Mouse (Mus musculus): ENCODE measurements around the gene Hormad2. TPM values are rescaled to one million over a fixed set of nuclear protein-coding genes. Genes with fewer than 3 reads are reported as not detected.

Gene Hormad2
- polyA plus RNA-seq, 1 experiment = 0.28 TPM

DNA sequence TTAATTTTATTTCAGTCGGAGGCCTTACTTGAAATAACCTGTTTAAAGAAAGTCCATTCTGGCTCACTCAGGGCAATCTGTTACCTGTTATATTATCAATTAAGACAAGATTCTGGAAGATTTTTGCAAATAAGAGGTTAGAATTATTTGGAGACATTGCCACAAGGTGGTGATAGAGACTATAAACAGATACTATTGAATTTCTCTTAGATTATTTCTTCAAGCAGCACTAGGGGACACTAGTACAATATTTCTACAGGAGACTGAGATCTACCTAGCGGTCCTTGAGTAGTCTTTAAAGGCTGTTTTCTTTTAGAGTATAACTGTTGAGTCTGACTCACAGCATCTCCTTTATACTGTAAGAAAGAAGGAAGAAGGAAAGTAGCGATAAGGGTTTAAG is 4.3 kb downstream of the Hormad2 start:
- 78% methylated on average over 3 of the region's 3 CpGs for WGBS
- H3K4me3 ChIP-seq (ENCODE audit: control insufficient read depth, insufficient read depth, low read length) = no peak overlapping the region
- H3K4me1 ChIP-seq (replicated peaks; ENCODE audit: control insufficient read depth, insufficient read depth, low read length) = no peaks in the 10 kb centered on the region
- TF ChIP-seq POLR2A (IDR thresholded peaks at IDR 0.05; ENCODE audit: control insufficient read depth, extremely low read depth, insufficient read depth, low read length, poor library complexity) = no peak
- TF ChIP-seq CTCF (IDR thresholded peaks at IDR 0.05; ENCODE audit: borderline replicate concordance, control insufficient read depth, extremely low read depth, insufficient read depth, low read length, poor library complexity) = no peak
- no peaks in the 10 kb centered on the region for H3K36me3 ChIP-seq (ENCODE audit: control insufficient read depth, insufficient read depth, low read length)
- H3K27ac ChIP-seq (ENCODE audit: control insufficient read depth, insufficient read depth, low read length) = no peak overlapping the region
- no peak for DNase-seq
- no peaks in the 10 kb centered on the region for H3K27me3 ChIP-seq (ENCODE audit: control insufficient read depth, insufficient read depth, low read length)

DNA sequence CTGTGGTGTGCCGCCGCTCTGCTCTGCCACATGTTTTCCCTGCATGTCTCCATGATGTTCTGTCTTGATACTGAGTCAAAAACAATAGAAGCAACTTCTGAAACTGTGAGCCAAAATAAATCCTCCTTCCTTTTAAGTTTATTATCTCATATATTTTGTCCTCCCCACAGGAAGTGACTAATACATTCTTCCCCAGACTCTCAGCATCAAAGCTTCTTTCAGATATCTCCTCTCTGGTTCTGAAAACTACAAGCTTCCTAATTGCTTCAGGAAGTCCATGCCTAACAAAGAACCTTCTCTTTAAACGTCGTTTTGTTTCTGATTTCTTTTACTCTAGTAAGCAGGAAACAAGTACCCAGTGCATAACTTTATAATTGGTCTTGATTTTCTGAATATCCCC is 6.4 kb downstream of the Hormad2 start:
- H3K4me3 ChIP-seq (ENCODE audit: control insufficient read depth, insufficient read depth, low read length) = no peak overlapping the region
- WGBS = 76% methylated on average over 4 of the region's 4 CpGs
- TF ChIP-seq POLR2A (IDR thresholded peaks at IDR 0.05; ENCODE audit: control insufficient read depth, extremely low read depth, insufficient read depth, low read length, poor library complexity) (no peak), CTCF (IDR thresholded peaks at IDR 0.05; ENCODE audit: borderline replicate concordance, control insufficient read depth, extremely low read depth, insufficient read depth, low read length, poor library complexity) (no peak)

DNA sequence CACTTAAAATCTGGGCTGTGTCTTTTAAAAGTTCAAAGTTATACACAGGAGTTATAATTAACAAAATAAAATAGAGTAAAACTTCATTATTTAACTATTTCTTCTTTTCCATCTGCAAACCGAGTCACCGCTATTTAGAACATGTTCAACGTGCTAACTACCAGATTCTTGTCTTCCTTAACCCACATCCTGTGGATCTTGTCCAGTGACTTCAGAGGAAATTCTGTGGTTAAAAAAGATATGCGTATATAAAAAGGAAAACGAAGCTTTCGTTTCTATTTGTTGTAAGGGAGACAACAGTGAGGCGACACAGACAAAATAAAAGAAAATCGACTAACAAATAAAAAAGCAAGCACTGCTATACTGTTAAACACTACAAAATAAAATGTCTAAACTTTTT is 17.1 kb downstream of the Hormad2 start:
- 1% methylated on average over 8 of the region's 8 CpGs for WGBS
- peak overlapping the region; percentile 74; the same call in 1 of the 2 replicates for H3K27ac ChIP-seq (ENCODE audit: control insufficient read depth, insufficient read depth, low read length)
- H3K36me3 ChIP-seq (ENCODE audit: control insufficient read depth, insufficient read depth, low read length) = no peaks in the 10 kb centered on the region
- H3K4me3 ChIP-seq (ENCODE audit: control insufficient read depth, insufficient read depth, low read length) = no peak overlapping the region
- H3K27me3 ChIP-seq (ENCODE audit: control insufficient read depth, insufficient read depth, low read length) = no peaks in the 10 kb centered on the region
- TF ChIP-seq POLR2A (IDR thresholded peaks at IDR 0.05; ENCODE audit: control insufficient read depth, extremely low read depth, insufficient read depth, low read length, poor library complexity) (no peak), CTCF (IDR thresholded peaks at IDR 0.05; ENCODE audit: borderline replicate concordance, control insufficient read depth, extremely low read depth, insufficient read depth, low read length, poor library complexity) (no peak)
- DNase-seq = peak; percentile 5
- H3K4me1 ChIP-seq (replicated peaks; ENCODE audit: control insufficient read depth, insufficient read depth, low read length) = peaks cover 13% of the 10 kb centered on the region

More for the DNA sequence above, 6.4 kb downstream of the Hormad2 start:
- no peak for DNase-seq
- Histone ChIP-seq H3K36me3 (ENCODE audit: control insufficient read depth, insufficient read depth, low read length) (no peaks in the 10 kb centered on the region), H3K27ac (ENCODE audit: control insufficient read depth, insufficient read depth, low read length) (no peak overlapping the region), H3K4me1 (replicated peaks; ENCODE audit: control insufficient read depth, insufficient read depth, low read length) (no peaks in the 10 kb centered on the region), H3K27me3 (ENCODE audit: control insufficient read depth, insufficient read depth, low read length) (no peaks in the 10 kb centered on the region)

DNA sequence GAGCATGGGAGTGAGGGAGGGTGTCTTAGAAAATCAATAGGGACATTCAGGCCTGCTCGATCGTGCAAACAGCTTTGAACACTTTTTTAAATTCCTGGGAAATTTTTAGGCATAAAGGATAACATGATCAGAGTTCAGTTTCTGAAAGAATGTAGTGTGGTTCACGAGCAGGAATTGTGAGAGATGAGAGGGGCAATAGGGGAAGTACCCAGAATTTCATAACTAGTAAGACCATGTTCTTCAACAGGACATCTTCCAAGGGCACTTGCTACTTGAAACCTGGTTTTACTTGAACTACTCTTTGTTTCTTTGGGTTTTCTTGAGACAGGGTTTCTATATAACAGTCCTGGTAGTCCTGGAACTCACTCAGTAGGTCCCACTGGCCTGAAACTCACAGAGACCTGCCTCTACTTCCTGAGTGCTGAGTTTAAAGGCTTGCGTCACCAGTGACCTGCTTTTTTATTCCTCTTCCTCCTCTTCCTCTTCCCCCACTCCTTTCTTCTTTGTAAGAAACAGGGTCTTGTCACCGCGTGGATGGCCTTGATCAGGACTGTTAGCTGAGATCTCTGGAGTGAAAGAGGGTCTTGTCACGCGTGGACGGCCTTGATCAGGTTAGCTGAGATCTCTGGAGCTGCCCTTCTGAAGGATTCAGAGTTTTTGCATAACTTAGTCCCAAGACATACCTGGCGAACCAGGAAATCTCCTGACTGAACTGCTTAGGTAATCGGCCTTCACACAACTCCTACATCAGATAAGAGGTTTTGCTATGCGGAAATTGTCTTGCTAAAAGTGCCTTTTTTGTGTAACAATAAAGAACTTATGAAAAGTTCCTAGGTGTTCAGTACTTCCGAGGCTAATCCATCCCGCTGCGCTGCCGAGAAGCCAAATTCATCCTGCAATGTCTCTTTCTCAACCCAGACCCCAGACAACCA is 18.1 kb downstream of the Hormad2 start:
- peaks cover 13% of the 10 kb centered on the region for H3K4me1 ChIP-seq (replicated peaks; ENCODE audit: control insufficient read depth, insufficient read depth, low read length)
- TF ChIP-seq CTCF (IDR thresholded peaks at IDR 0.05; ENCODE audit: borderline replicate concordance, control insufficient read depth, extremely low read depth, insufficient read depth, low read length, poor library complexity) = no peak
- no peak for TF ChIP-seq POLR2A (IDR thresholded peaks at IDR 0.05; ENCODE audit: control insufficient read depth, extremely low read depth, insufficient read depth, low read length, poor library complexity)

DNA sequence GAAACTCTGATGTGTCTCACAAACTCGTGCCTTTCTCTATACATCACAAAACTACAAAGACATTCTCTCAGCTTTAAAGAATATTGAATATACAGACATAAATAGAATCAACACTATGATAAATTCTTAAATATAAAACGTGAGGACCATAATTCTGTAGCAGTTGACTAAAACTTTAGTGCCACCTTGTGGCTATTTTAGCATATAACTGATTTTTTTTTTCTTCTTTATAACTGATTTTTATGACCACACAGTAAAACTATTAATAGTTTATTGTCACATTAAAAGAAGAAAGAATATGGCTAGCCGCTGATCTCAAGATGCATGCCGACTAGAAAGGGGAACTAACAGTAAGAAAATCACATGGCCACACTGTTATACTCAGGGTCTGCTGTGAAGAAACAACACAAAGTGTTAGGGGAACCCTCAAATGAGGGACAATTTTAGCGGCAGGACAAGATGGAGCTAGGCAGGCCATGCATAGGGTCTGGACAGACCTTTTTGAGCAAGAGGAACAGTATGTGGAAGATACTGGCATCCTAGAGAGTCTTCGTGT is 18.9 kb downstream of the Hormad2 start:
- Histone ChIP-seq H3K27ac (ENCODE audit: control insufficient read depth, insufficient read depth, low read length) (no peak overlapping the region), H3K36me3 (ENCODE audit: control insufficient read depth, insufficient read depth, low read length) (no peaks in the 10 kb centered on the region), H3K4me1 (replicated peaks; ENCODE audit: control insufficient read depth, insufficient read depth, low read length) (peaks cover 13% of the 10 kb centered on the region), H3K27me3 (ENCODE audit: control insufficient read depth, insufficient read depth, low read length) (no peaks in the 10 kb centered on the region), H3K4me3 (ENCODE audit: control insufficient read depth, insufficient read depth, low read length) (no peak overlapping the region)
- TF ChIP-seq CTCF (IDR thresholded peaks at IDR 0.05; ENCODE audit: borderline replicate concordance, control insufficient read depth, extremely low read depth, insufficient read depth, low read length, poor library complexity) = no peak
- TF ChIP-seq POLR2A (IDR thresholded peaks at IDR 0.05; ENCODE audit: control insufficient read depth, extremely low read depth, insufficient read depth, low read length, poor library complexity) = no peak
- DNase-seq = peak; percentile 2
- 19% methylated on average over 6 of the region's 6 CpGs for WGBS

More for the DNA sequence above, 18.1 kb downstream of the Hormad2 start:
- WGBS = 54% methylated on average over 16 of the region's 16 CpGs
- Histone ChIP-seq H3K27ac (ENCODE audit: control insufficient read depth, insufficient read depth, low read length) (peak overlapping the region; percentile 74), H3K36me3 (ENCODE audit: control insufficient read depth, insufficient read depth, low read length) (no peaks in the 10 kb centered on the region), H3K4me3 (ENCODE audit: control insufficient read depth, insufficient read depth, low read length) (peak overlapping the region; percentile 30), H3K27me3 (ENCODE audit: control insufficient read depth, insufficient read depth, low read length) (no peaks in the 10 kb centered on the region)
- DNase-seq = peak; percentile 34

DNA sequence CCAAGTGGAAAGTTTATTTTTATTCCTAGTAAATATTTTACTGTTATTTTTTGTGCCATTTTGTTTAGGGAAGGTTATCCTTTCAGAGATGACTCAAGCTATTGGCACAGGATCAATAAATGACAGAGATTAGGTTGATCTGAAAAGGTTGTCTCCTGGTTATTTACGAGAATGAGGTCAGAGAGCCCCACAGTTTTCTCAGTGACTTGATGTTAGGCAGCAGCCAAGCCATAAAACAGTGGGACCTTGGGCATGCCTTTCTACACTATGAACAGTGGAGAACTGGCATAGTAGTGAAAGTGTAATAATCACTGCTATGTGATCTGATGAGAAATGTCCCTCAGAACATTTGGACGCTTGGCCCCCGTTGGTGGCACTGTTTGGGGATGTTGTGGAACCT is 22.9 kb downstream of the Hormad2 start:
- WGBS = 75% methylated on average over 3 of the region's 3 CpGs
- no peak overlapping the region for H3K4me3 ChIP-seq (ENCODE audit: control insufficient read depth, insufficient read depth, low read length)
- H3K27me3 ChIP-seq (ENCODE audit: control insufficient read depth, insufficient read depth, low read length) = no peaks in the 10 kb centered on the region
- H3K36me3 ChIP-seq (ENCODE audit: control insufficient read depth, insufficient read depth, low read length) = no peaks in the 10 kb centered on the region
- H3K27ac ChIP-seq (ENCODE audit: control insufficient read depth, insufficient read depth, low read length) = no peak overlapping the region
- H3K4me1 ChIP-seq (replicated peaks; ENCODE audit: control insufficient read depth, insufficient read depth, low read length) = peaks cover 6% of the 10 kb centered on the region
- no peak for TF ChIP-seq POLR2A (IDR thresholded peaks at IDR 0.05; ENCODE audit: control insufficient read depth, extremely low read depth, insufficient read depth, low read length, poor library complexity)
- TF ChIP-seq CTCF (IDR thresholded peaks at IDR 0.05; ENCODE audit: borderline replicate concordance, control insufficient read depth, extremely low read depth, insufficient read depth, low read length, poor library complexity) = no peak
- DNase-seq = no peak

All from thymus, adult 2 months (tissue).